Mouse (Mus musculus) adipocyte (in vitro differentiated cells): ENCODE results near the gene Sohlh1.
A peak's percentile ranks its signal among the peaks of the same experiment; 100 is the strongest.

ENCODE experiments used
- DNase-seq: peaks from one replicate; pipeline ENCODE4 v3.0.0-alpha.2; 2016; ENCODE audit warnings: low spot score

The Sohlh1 gene

GRCm38 (mm10) chr2:25847226-25847625, at the start of gene Sohlh1:
TSS of gene Sohlh1 (minus strand) at chr2:25847248.
- no peak for DNase-seq

- DNase-seq = no peak
These were observed 45.4 kb upstream of the Sohlh1 start for GRCm38 (mm10) chr2:25892440-25892839.

GRCm38 (mm10) chr2:25888144-25888543, 41.1 kb upstream of the Sohlh1 start:
- no peak for DNase-seq

- no peak for DNase-seq
These were observed 40.2 kb upstream of the Sohlh1 start for GRCm38 (mm10) chr2:25887226-25887625.

- no peak for DNase-seq
These were observed 37.7 kb upstream of the Sohlh1 start for GRCm38 (mm10) chr2:25884756-25885155.

- DNase-seq = no peak
These were observed 35.2 kb upstream of the Sohlh1 start for GRCm38 (mm10) chr2:25882276-25882675.

- no peak for DNase-seq
These were observed 32.0 kb upstream of the Sohlh1 start for GRCm38 (mm10) chr2:25879061-25879460.

- DNase-seq = no peak
These were observed 31.5 kb upstream of the Sohlh1 start for GRCm38 (mm10) chr2:25878516-25878915.

- no peak for DNase-seq
These were observed 30.8 kb upstream of the Sohlh1 start for GRCm38 (mm10) chr2:25877736-25878268.

GRCm38 (mm10) chr2:25877250-25877735, 30.2 kb upstream of the Sohlh1 start:
- no peak for DNase-seq

GRCm38 (mm10) chr2:25866656-25867055, 19.6 kb upstream of the Sohlh1 start:
- no peak for DNase-seq

GRCm38 (mm10) chr2:25865412-25865811, 18.4 kb upstream of the Sohlh1 start:
- peak; percentile 71 for DNase-seq

GRCm38 (mm10) chr2:25864230-25864629, 17.2 kb upstream of the Sohlh1 start:
- DNase-seq = no peak

GRCm38 (mm10) chr2:25863337-25864131, 16.5 kb upstream of the Sohlh1 start, which contains the start of gene Kcnt1:
TSS of gene Kcnt1 (plus strand) at chr2:25863734.
- peak; percentile 36 for DNase-seq

GRCm38 (mm10) chr2:25862696-25863270, 15.7 kb upstream of the Sohlh1 start:
- peak; percentile 8 for DNase-seq

GRCm38 (mm10) chr2:25862038-25862437, 15.0 kb upstream of the Sohlh1 start:
- no peak for DNase-seq

- DNase-seq = no peak
These were observed 12.8 kb upstream of the Sohlh1 start for GRCm38 (mm10) chr2:25859891-25860290.

- DNase-seq = no peak
These were observed 7.0 kb upstream of the Sohlh1 start for GRCm38 (mm10) chr2:25853998-25854397.

GRCm38 (mm10) chr2:25852626-25853025, 5.6 kb upstream of the Sohlh1 start:
- DNase-seq = peak; percentile 24

GRCm38 (mm10) chr2:25850330-25850729, 3.3 kb upstream of the Sohlh1 start:
- peak; percentile 33 for DNase-seq

GRCm38 (mm10) chr2:25846516-25846915, 532 bp downstream of the Sohlh1 start:
- no peak for DNase-seq

- DNase-seq = no peak
These were observed 3.0 kb downstream of the Sohlh1 start for GRCm38 (mm10) chr2:25844097-25844496.

- no peak for DNase-seq
These were observed 4.3 kb downstream of the Sohlh1 start for GRCm38 (mm10) chr2:25842758-25843157.
